Comparison of ENCODE assay signal across 8 mouse cellular contexts in the genomic region with DNA sequence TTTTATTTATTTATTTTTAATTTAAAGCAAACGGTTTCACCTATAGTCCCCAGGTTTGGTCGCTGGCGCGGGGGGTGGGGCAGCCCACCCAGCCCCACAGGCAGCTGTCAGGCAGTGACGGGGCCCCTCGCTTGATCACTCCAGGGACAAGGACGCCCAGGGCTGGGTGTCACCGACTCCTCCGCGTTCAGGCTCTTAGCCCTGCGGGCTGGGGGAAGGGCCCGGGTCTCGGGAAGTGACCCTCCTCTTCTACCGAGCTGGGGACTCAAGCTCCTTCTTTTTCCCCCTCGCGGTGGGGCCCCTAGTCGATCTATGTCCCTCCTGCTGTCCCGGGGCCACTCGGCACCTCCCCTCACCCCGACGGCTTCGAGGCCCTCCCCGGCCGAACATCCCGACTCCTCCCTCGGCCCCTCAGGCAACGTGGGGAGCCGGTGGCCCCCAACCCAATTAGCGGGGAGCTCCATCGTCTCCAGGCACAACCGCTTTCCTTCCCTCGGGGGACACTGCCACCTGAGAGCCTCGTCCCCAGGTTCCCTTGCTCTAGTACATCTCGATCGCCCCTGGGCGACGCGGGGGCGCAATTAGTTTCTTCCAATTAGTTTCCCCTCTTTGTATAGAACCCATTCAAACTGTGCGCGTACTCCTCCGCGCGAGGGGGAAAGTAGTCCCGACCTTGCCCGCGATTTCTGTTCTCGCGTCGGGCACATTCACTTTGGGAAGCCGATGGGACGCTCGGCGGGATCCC. TPM values are rescaled to one million over a fixed set of nuclear protein-coding genes. Genes with fewer than 3 reads are reported as not detected.
A peak's percentile ranks its signal among the peaks of the same experiment; 100 is the strongest.
DNase-seq lines count a peak whose midpoint lies in the region; ATAC-seq and TF ChIP-seq lines count a peak whose summit lies in the region.

No protein-coding gene starts in this region.

- H3K4me1 ChIP-seq in hindbrain, embryonic 15.5 days (replicated peaks), result peaks cover 23% of the 10 kb centered on the region
- peaks cover 39% of the 10 kb centered on the region for H3K4me1 ChIP-seq in limb, embryonic 10.5 days
- peaks cover 6% of the 10 kb centered on the region for H3K4me1 ChIP-seq in small intestine, adult 2 months (ENCODE audit: control insufficient read depth, insufficient read depth, insufficient read length, low read length)

- DNase-seq in cerebellum, adult 8-10 months, result no peak
- DNase-seq in cerebellum, postnatal 14 days, result peak; percentile 88 to 90
- peak; percentile 40 to 78 for DNase-seq in frontal cortex, postnatal 36 days (ENCODE audit: low spot score in 2 of 2)
- DNase-seq in limb, embryonic 10.5 days (ENCODE audit: low spot score), result peak; percentile 89
- DNase-seq in mesoderm, embryonic 11.5 days (ENCODE audit: low read depth, low spot score), result peak; percentile 75

- H3K9me3 ChIP-seq in hindbrain, embryonic 15.5 days, result no peaks in the 10 kb centered on the region
- no peaks in the 10 kb centered on the region for H3K9me3 ChIP-seq in limb, embryonic 10.5 days (replicated peaks)

- H3K4me2 ChIP-seq in hindbrain, embryonic 15.5 days, result peak overlapping the region; percentile 83

- ATAC-seq in cerebellum, adult (ENCODE audit: insufficient number of reproducible peaks, low FRiP score, low TSS enrichment), result peak; percentile 12; the same call in 1 of the 2 replicates
- peak; percentile 71 for ATAC-seq in hindbrain, embryonic 15.5 days (ENCODE audit: low FRiP score, low read depth)

- TF ChIP-seq CTCF in small intestine, adult 2 months (IDR thresholded peaks at IDR 0.05; ENCODE audit: extremely low read depth, insufficient read length, insufficient replicate concordance, low read depth, low read length), result no peak

- H3K27me3 ChIP-seq in hindbrain, embryonic 15.5 days, result no peaks in the 10 kb centered on the region
- H3K27me3 ChIP-seq in limb, embryonic 10.5 days (ENCODE audit: low read depth, poor library complexity, severe bottlenecking), result no peaks in the 10 kb centered on the region
- H3K27me3 ChIP-seq in small intestine, adult 2 months (ENCODE audit: control insufficient read depth, insufficient read depth, low read length), result no peaks in the 10 kb centered on the region

- H3K36me3 ChIP-seq in hindbrain, embryonic 15.5 days, result no peaks in the 10 kb centered on the region
- peaks cover 13% of the 10 kb centered on the region for H3K36me3 ChIP-seq in limb, embryonic 10.5 days
- H3K36me3 ChIP-seq in small intestine, adult 2 months (ENCODE audit: control insufficient read depth, insufficient read depth, low read length), result no peaks in the 10 kb centered on the region

- peak; percentile 12 for TF ChIP-seq POLR2A in small intestine, adult 2 months (IDR thresholded peaks at IDR 0.05; ENCODE audit: low read depth, low read length)

- peak overlapping the region; percentile 77 for H3K9ac ChIP-seq in hindbrain, embryonic 15.5 days

- peak overlapping the region; percentile 99 for H3K27ac ChIP-seq in hindbrain, embryonic 15.5 days (replicated peaks)
- peak overlapping the region; percentile 99 for H3K27ac ChIP-seq in limb, embryonic 10.5 days
- peak overlapping the region; percentile 76 for H3K27ac ChIP-seq in small intestine, adult 2 months (ENCODE audit: insufficient read depth, low read depth, low read length)

- peak overlapping the region; percentile 75 for H3K4me3 ChIP-seq in hindbrain, embryonic 15.5 days
- H3K4me3 ChIP-seq in limb, embryonic 10.5 days, result peak overlapping the region; percentile 99
- H3K4me3 ChIP-seq in small intestine, adult 2 months (ENCODE audit: low read depth, low read length), result peak overlapping the region; percentile 87

- under 1% methylated on average over 54 of the region's 54 CpGs for WGBS in hindbrain, embryonic 15.5 days
- WGBS in limb, embryonic 10.5 days, result under 1% methylated on average over 54 of the region's 54 CpGs
- under 1% methylated on average over 54 of the region's 54 CpGs for WGBS in small intestine, adult 2 months

RNA-seq across cellular contexts. Expression of a gene that starts 0.7 kb away (rescaled TPM):
- polyA plus RNA-seq in hindbrain, embryonic 15.5 days (2015; fragmentation: Nextera tagmentation; extraction: Ambion mirVana), result 5.7 and 5.9 TPM in 2 replicates
- 7.9 and 9.1 TPM in 2 replicates for polyA plus RNA-seq in limb, embryonic 10.5 days (2016; fragmentation: Nextera tagmentation; extraction: Ambion mirVana)
- 4.6 and 6.5 TPM in 2 replicates for polyA plus RNA-seq in small intestine, adult 2 months (2012; rRNA removed)

RNA-seq across cellular contexts. Expression of a gene that starts 59.6 kb away (rescaled TPM):
- 10.1 and 10.5 TPM in 2 replicates for polyA plus RNA-seq in hindbrain, embryonic 15.5 days (2015; fragmentation: Nextera tagmentation; extraction: Ambion mirVana)
- polyA plus RNA-seq in limb, embryonic 10.5 days (2016; fragmentation: Nextera tagmentation; extraction: Ambion mirVana), result 15.2 and 17.2 TPM in 2 replicates
- polyA plus RNA-seq in small intestine, adult 2 months (2012; rRNA removed), result 174 and 206 TPM in 2 replicates
